Mouse (Mus musculus) forebrain, embryonic 16.5 days (tissue): ENCODE results near the gene Arl6ip1. TPM values are rescaled to one million over a fixed set of nuclear protein-coding genes. Genes with fewer than 3 reads are reported as not detected.

ENCODE experiments used
- ATAC-seq: fragments of 200-750 bp; cut with Nextera tagmentation; 2 replicates; pipeline ENCODE4 v1.8.0; 2017; ENCODE audit warnings: mild to moderate bottlenecking, moderate library complexity
- H3K27ac ChIP-seq: fragments of 300-500 bp; sonication (generic); 2 replicates; pipeline ENCODE4 v1.5.1; 2014; ENCODE audit warnings: low read length, control low read depth
- H3K27me3 ChIP-seq: fragments of 300-500 bp; sonication (generic); replicated peaks from 2 replicates; pipeline ENCODE4 v1.6.1; 2014; ENCODE audit warnings: low read length; ENCODE audit not compliant: control insufficient read depth, insufficient read depth
- H3K36me3 ChIP-seq: fragments of 300-500 bp; sonication (generic); 2 replicates; pipeline ENCODE4 v1.6.1; 2014; ENCODE audit not compliant: control insufficient read depth, insufficient read depth
- H3K4me1 ChIP-seq: fragments of 300-500 bp; sonication (generic); replicated peaks from 2 replicates; pipeline ENCODE4 v1.6.1; 2014; ENCODE audit warnings: low read length; ENCODE audit not compliant: control insufficient read depth, insufficient read depth
- H3K4me2 ChIP-seq: fragments of 300-500 bp; sonication (generic); 2 replicates; pipeline ENCODE4 v1.6.1; 2014; ENCODE audit warnings: mild to moderate bottlenecking, low read length, control low read depth
- H3K4me3 ChIP-seq: fragments of 300-500 bp; sonication (generic); replicated peaks from 2 replicates; pipeline ENCODE4 v1.5.1; 2014; ENCODE audit warnings: mild to moderate bottlenecking, low read length, control low read depth
- H3K9ac ChIP-seq: fragments of 300-500 bp; sonication (generic); replicated peaks from 2 replicates; pipeline ENCODE4 v1.6.1; 2014; ENCODE audit warnings: low read depth, low read length, control low read depth
- H3K9me3 ChIP-seq: fragments of 300-500 bp; sonication (generic); 2 replicates; pipeline ENCODE4 v1.6.1; 2016; ENCODE audit warnings: low read length; ENCODE audit not compliant: control insufficient read depth
- WGBS: fragments of 180-500 bp; shearing (Covaris S2); extraction: QIAGEN DNeasy Blood & Tissue Kit; methylation state at CpG from one replicate; pipeline ENCODE4 v1.1.7; 2014; 5-methylcytosine and 5-hydroxymethylcytosine counted together
- polyA plus RNA-seq: library from polyadenylated mRNA; unstranded; fragments of >200 nt; fragmentation: Nextera tagmentation; extraction: Ambion mirVana; gene quantifications from 2 replicates; pipeline ENCODE4 v1.2.1, GENCODE M21; 2015

Gene Arl6ip1
- polyA plus RNA-seq, 1 experiment from 2014 or later = 497 TPM

DNA sequence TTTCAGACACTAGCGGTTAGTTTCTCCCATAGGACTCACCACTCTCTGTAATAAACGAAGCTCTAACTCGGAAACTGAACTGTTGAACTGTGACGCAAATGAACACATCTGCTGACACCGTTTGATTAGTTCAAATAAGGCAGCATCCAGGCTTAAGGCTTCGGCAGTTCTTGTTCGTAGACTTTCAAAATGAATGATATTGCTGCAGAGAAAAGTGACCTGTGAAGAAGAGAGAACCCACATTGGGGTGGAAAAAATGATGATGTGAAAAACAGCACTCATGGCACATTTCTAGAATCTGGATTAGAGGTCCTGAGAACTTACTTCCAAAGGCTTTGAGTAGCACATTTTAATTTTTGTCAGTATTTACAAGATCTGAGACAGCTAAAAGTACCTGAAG is 11.8 kb upstream of the Arl6ip1 start:
- Histone ChIP-seq H3K27me3 (no peaks in the 10 kb centered on the region), H3K36me3 (peaks cover 39% of the 10 kb centered on the region), H3K4me3 (no peak overlapping the region), H3K4me1 (no peaks in the 10 kb centered on the region), H3K9ac (no peak overlapping the region), H3K9me3 (no peaks in the 10 kb centered on the region), H3K4me2 (no peak overlapping the region), H3K27ac (no peak overlapping the region)
- WGBS = 93% methylated on average over 7 of the region's 7 CpGs
- ATAC-seq = no peak

DNA sequence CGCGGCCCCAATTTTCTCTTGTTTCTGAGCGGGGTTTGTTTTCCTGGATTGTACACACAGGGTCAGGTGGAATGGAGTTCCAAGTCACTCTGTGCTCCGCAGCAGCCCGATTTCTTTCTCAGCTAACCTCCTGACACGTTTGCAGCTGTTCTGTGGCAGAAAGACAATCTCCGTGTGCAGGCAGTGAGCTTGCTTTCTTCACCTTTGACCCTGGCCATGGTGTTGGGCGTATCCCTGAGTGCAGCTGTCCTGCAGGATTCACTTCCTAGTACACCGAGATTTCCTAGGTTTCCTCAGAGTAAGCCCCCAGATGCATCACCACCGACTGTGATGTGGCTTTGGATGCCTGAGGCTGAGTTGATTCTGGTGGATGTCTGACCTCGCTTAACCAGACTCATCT is 5.7 kb upstream of the Arl6ip1 start:
- H3K27ac ChIP-seq = no peak overlapping the region
- ATAC-seq = no peak
- H3K9me3 ChIP-seq = no peaks in the 10 kb centered on the region
- H3K27me3 ChIP-seq = no peaks in the 10 kb centered on the region
- peaks cover 17% of the 10 kb centered on the region; the same call in 1 of the 2 replicates for H3K36me3 ChIP-seq
- H3K4me3 ChIP-seq = no peak overlapping the region
- H3K9ac ChIP-seq = no peak overlapping the region
- H3K4me2 ChIP-seq = no peak overlapping the region
- no peaks in the 10 kb centered on the region for H3K4me1 ChIP-seq
- WGBS = 86% methylated on average over 11 of the region's 11 CpGs

DNA sequence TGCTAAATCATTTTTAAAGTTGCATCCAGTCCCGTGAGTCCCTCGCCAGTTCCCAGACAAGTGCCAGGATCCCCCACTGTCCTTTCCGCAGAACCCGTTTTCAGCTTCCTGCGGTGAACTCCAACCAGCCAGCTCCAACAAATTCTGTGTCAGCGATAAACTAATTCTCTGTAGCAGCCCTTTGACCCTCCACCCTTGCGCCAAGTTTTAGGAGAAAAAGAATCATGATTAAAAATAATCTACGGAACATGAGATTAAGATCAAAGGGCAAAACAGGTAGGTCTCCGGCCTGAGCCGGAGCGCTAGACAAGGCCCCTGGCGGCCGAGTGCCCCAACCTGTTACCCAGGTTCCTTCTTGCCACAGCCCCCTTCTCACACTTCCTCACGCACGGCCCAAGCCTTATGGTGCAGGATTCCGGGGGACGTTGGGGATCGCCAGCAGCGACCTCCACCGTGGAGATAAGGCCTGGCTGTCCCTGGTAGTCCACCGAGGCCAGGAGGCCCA is 485 bp downstream of the Arl6ip1 start:
- H3K27me3 ChIP-seq = no peaks in the 10 kb centered on the region
- WGBS = under 1% methylated on average over 21 of the region's 21 CpGs
- ATAC-seq = peak; percentile 70

DNA sequence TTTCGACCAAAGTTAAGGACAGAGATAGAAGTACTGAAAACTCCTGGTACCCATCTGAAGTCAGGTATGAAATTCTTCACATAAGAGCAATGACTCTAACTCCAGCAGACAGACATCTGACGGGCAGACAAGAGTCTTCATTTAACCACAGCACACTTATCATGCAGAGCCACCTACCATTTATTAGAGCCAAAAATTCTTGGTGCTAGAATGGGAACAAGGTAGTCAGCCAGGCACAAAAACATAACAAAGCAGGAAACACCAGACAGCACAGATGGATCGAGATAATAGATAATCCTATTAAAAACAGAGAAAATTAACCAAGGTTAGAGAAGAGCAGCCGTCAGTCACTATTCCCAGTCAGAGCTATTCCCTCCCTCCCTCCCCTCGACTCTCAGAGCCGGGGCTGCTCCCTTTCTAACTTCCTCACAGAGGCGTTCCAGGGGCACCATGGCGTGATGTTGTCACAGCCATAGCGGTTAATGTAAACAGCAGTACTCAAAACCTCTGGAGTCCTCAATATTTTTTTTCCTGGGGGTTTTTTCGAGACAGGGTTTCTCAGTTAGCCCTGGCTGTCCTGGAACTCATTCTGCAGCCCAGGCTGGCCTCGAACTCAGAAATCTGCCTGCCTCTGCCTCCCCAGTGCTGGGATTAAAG is 3.1 kb downstream of the Arl6ip1 start:
- H3K4me2 ChIP-seq = peak overlapping the region; percentile 25
- no peaks in the 10 kb centered on the region for H3K9me3 ChIP-seq
- no peak overlapping the region for H3K4me3 ChIP-seq
- ATAC-seq = no peak
- no peak overlapping the region for H3K9ac ChIP-seq
- 63% methylated on average over 11 of the region's 11 CpGs for WGBS
- peaks cover 6% of the 10 kb centered on the region for H3K36me3 ChIP-seq
- H3K27ac ChIP-seq = no peak overlapping the region
- no peaks in the 10 kb centered on the region for H3K27me3 ChIP-seq
- H3K4me1 ChIP-seq = peaks cover 22% of the 10 kb centered on the region

More for the DNA sequence above, 485 bp downstream of the Arl6ip1 start:
- Histone ChIP-seq H3K4me1 (peaks cover 22% of the 10 kb centered on the region), H3K9ac (peak overlapping the region; percentile 89), H3K4me2 (peak overlapping the region; percentile 68), H3K36me3 (no peaks in the 10 kb centered on the region; the same call in 1 of the 2 replicates), H3K4me3 (peak overlapping the region; percentile 95), H3K9me3 (no peaks in the 10 kb centered on the region), H3K27ac (peak overlapping the region; percentile 90)

DNA sequence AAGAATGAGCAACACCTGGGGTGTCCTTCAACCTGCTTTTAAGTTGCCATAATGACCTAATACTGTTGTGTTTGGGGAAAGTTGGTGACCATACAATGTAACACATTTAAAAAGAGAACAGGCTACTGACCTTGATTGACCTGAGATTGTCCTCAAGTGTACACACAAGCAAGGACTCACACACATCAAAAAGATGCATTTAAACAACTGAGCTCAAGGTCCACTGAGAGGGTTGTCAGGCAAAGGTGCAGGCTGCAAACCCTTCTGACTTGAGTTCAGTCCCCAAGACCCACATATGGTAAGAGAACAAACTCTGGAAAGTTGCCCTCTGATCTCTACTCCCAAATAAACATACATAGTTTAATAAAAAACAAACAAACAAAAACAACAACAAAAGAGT is 3.7 kb downstream of the Arl6ip1 start:
- H3K9me3 ChIP-seq = no peaks in the 10 kb centered on the region
- H3K4me2 ChIP-seq = no peak overlapping the region
- H3K27me3 ChIP-seq = no peaks in the 10 kb centered on the region
- no peak overlapping the region for H3K9ac ChIP-seq
- no peak overlapping the region for H3K4me3 ChIP-seq
- H3K36me3 ChIP-seq = peaks cover 8% of the 10 kb centered on the region
- H3K4me1 ChIP-seq = peaks cover 22% of the 10 kb centered on the region
- no peak for ATAC-seq
- no peak overlapping the region for H3K27ac ChIP-seq

DNA sequence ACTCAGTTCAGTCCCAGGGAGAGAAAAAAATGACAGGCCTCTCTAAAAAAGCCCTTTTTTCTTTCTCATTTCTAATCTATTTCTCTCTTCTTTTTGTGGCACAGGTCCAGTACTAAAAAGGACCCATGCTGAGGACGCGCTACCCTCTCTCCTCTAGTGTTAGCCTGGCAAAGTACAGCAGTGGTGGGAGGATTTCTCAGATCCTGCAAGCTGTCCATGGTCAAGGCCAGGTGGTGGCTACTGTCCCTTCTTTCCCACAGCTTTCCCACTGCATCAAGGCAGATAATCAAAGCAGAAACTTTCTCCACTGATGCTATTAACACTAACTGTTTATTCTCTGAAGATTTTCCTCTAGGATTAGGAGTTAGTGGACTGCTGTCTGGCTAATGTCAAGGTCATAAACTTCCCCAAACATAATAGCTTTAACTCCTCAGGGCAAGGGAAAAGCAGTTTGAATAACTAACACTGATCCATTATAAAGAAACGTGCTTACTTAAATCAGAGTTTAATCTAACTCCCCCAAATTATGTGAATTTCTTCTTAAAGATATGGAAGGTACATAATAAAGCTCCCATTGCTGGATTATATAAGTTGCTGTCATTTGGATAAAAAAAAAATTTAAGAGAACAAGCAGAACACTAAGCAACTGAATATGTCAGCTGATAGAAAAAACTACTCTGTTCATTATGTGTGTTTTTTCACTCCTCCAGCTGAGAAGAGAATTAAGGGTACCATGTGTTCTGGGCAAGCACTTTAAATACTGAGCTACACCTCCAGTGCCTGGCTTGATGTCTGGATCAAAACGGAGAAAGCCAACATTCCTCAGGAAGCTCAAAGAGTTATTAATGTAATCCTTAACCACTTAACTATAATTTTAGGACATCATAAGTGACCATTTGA is 5.7 kb downstream of the Arl6ip1 start:
- H3K36me3 ChIP-seq = peaks cover 19% of the 10 kb centered on the region
- H3K4me1 ChIP-seq = peaks cover 22% of the 10 kb centered on the region
- H3K4me3 ChIP-seq = no peak overlapping the region
- ATAC-seq = no peak
- no peaks in the 10 kb centered on the region for H3K9me3 ChIP-seq
- WGBS = 83% methylated on average over 4 of the region's 4 CpGs
- no peak overlapping the region for H3K9ac ChIP-seq
- no peak overlapping the region for H3K27ac ChIP-seq
- no peak overlapping the region for H3K4me2 ChIP-seq
- H3K27me3 ChIP-seq = no peaks in the 10 kb centered on the region

DNA sequence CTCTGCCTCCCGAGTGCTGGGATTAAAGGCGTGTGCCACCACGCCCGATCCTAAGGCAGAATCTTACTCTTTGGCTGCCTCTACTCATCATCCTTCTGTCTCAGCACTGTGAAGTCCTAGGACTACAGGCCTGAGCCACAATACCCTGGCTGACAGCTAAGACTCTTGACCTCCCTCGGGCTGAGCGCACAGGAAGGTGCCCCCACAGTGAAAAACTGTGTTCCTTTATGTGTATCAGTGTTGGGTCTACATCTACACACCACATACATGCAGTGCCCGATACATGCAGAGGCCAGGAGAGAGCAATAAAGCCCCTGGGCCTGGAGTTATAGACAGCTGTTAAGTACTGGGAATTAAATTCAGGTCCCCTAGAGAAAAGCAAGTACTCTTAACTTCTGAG is 7.2 kb downstream of the Arl6ip1 start:
- WGBS = 96% methylated on average over 7 of the region's 7 CpGs
- Histone ChIP-seq H3K9ac (no peak overlapping the region), H3K27me3 (no peaks in the 10 kb centered on the region), H3K4me3 (no peak overlapping the region), H3K4me2 (no peak overlapping the region), H3K36me3 (peaks cover 24% of the 10 kb centered on the region), H3K4me1 (peaks cover 12% of the 10 kb centered on the region), H3K27ac (no peak overlapping the region), H3K9me3 (no peaks in the 10 kb centered on the region)
- ATAC-seq = no peak

DNA sequence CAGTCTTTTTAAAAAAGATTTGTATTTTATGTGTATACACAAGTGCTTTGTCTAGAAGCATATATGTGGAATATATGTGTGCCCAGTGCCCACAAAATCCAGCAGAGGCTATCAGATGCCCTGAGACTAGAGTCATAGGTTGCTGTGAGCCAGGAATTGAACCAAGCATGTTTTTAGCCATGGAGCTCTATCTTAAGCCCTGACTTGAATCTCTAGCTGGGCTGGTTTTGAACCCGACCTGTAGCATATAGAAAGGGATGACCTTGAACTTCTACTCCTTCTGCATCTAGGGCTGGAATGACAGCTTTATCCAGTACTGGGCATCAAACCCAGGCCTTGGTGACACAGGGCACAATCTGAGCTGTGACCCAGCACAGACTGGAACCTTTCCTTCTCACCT is 8.8 kb downstream of the Arl6ip1 start:
- 71% methylated on average over 1 of the region's 1 CpGs for WGBS
- 0 out of 2 replicates have a peak, but pooled peaks cover 3% of the 10 kb centered on the region for H3K4me1 ChIP-seq
- H3K36me3 ChIP-seq = peaks cover 24% of the 10 kb centered on the region
- no peaks in the 10 kb centered on the region for H3K9me3 ChIP-seq
- no peak overlapping the region for H3K9ac ChIP-seq
- no peak overlapping the region for H3K4me2 ChIP-seq
- H3K27me3 ChIP-seq = no peaks in the 10 kb centered on the region
- H3K4me3 ChIP-seq = no peak overlapping the region
- H3K27ac ChIP-seq = no peak overlapping the region
- no peak for ATAC-seq

DNA sequence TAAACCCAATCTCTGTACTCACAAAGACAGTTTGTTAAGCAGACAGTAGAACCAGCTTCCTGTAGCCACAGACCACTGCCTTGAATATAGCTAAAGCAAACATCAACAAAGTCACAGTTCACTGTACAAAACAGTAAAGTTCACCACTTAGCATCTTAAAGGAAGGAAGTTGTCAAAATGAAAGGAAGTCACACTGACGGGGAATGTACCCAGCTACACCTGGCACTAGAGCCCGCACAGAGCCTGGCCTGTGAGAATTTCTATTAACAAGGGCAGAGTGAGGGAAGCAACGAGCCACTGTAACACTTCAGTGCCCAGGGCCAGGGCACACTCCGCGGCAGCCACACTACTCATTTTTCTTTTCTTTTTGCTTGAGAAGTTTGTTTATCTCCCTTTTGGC is 9.5 kb downstream of the Arl6ip1 start:
- H3K27me3 ChIP-seq = no peaks in the 10 kb centered on the region
- no peaks in the 10 kb centered on the region for H3K9me3 ChIP-seq
- peaks cover 6% of the 10 kb centered on the region for H3K4me1 ChIP-seq
- H3K9ac ChIP-seq = no peak overlapping the region
- peaks cover 24% of the 10 kb centered on the region for H3K36me3 ChIP-seq
- no peak for ATAC-seq
- no peak overlapping the region for H3K4me2 ChIP-seq
- WGBS = 87% methylated on average over 5 of the region's 5 CpGs
- no peak overlapping the region for H3K4me3 ChIP-seq
- H3K27ac ChIP-seq = no peak overlapping the region
